Mouse (Mus musculus): Measurements from ENCODE around the gene Clptm1. TPM values are rescaled to one million over a fixed set of nuclear protein-coding genes. Genes with fewer than 3 reads are reported as not detected.
"Not testable (repeated sequence)": the region's sequence is repeated elsewhere in the genome, so short reads cannot be mapped to it uniquely, and the experiment has no call there.

Gene Clptm1
- total RNA-seq, 2 experiments from 2014 or later, result 105 to 115 TPM

- intact Hi-C loops (cut with DNase I), result no loop called here
- peak; percentile 87 for DNase-seq
Measured at GRCm38 (mm10) chr7:19693421-19693820, 28.6 kb upstream of the Clptm1 start.

GRCm38 (mm10) chr7:19691873-19692865, 27.3 kb upstream of the Clptm1 start, which contains the start of gene Apoc1:
Gene Apoc1 (minus strand): TSS chr7:19692660.
- no peak for DNase-seq
- intact Hi-C loops (cut with DNase I), result no loop called here

- intact Hi-C loops (cut with DNase I), result no loop called here
- DNase-seq, result no peak
Measured at GRCm38 (mm10) chr7:19691434-19691833, 26.6 kb upstream of the Clptm1 start.

- intact Hi-C loops (cut with DNase I), result no loop called here
- no peak for DNase-seq
Measured at GRCm38 (mm10) chr7:19690845-19691244, 26.0 kb upstream of the Clptm1 start.

GRCm38 (mm10) chr7:19688611-19689010, 23.8 kb upstream of the Clptm1 start:
- intact Hi-C loops (cut with DNase I), result no loop called here

GRCm38 (mm10) chr7:19688101-19688500, 23.3 kb upstream of the Clptm1 start:
- intact Hi-C loops (cut with DNase I), result no loop called here
- DNase-seq, result no peak

More at GRCm38 (mm10) chr7:19688611-19689010, 23.8 kb upstream of the Clptm1 start:
- DNase-seq, result no peak

GRCm38 (mm10) chr7:19686927-19687583, 22.2 kb upstream of the Clptm1 start:
- intact Hi-C loops (cut with DNase I); DNase-seq: not testable (repeated sequence)

GRCm38 (mm10) chr7:19686521-19686920, 21.7 kb upstream of the Clptm1 start:
- DNase-seq, result no peak

GRCm38 (mm10) chr7:19685374-19685773, 20.5 kb upstream of the Clptm1 start:
- intact Hi-C loops (cut with DNase I), result no loop called here
- no peak for DNase-seq

More at GRCm38 (mm10) chr7:19686521-19686920, 21.7 kb upstream of the Clptm1 start:
- intact Hi-C loops (cut with DNase I), result no loop called here

GRCm38 (mm10) chr7:19683771-19684201, 19.0 kb upstream of the Clptm1 start:
- intact Hi-C loops (cut with DNase I), result no loop called here
- DNase-seq, result no peak

- DNase-seq, result no peak
- intact Hi-C loops (cut with DNase I), result no loop called here
Measured at GRCm38 (mm10) chr7:19682979-19683378, 18.1 kb upstream of the Clptm1 start.

- no peak for DNase-seq
- intact Hi-C loops (cut with DNase I), result no loop called here
Measured at GRCm38 (mm10) chr7:19681202-19681694, 16.4 kb upstream of the Clptm1 start, which contains the start of the genes Gm44805 and Apoc4. Gene Gm44805 (minus strand): TSS chr7:19681423. Gene Apoc4 (minus strand): TSS chr7:19681479.

- DNase-seq, result no peak
- intact Hi-C loops (cut with DNase I), result no loop called here
Measured at GRCm38 (mm10) chr7:19680702-19681101, 15.9 kb upstream of the Clptm1 start.

GRCm38 (mm10) chr7:19678901-19679300, 14.1 kb upstream of the Clptm1 start:
- no peak for DNase-seq

GRCm38 (mm10) chr7:19677872-19678271, 13.0 kb upstream of the Clptm1 start, which contains the start of gene Apoc2:
Gene Apoc2 (minus strand): TSS chr7:19677941.
- no peak for DNase-seq
- intact Hi-C loops (cut with DNase I), result no loop called here

More at GRCm38 (mm10) chr7:19678901-19679300, 14.1 kb upstream of the Clptm1 start:
- intact Hi-C loops (cut with DNase I), result no loop called here

GRCm38 (mm10) chr7:19676662-19677061, 11.8 kb upstream of the Clptm1 start:
- DNase-seq, result no peak
- intact Hi-C loops (cut with DNase I), result no loop called here

GRCm38 (mm10) chr7:19675824-19676223, 11.0 kb upstream of the Clptm1 start:
- intact Hi-C loops (cut with DNase I), result no loop called here
- no peak for DNase-seq

- intact Hi-C loops (cut with DNase I), result no loop called here
- no peak for DNase-seq
Measured at GRCm38 (mm10) chr7:19673083-19673699, 8.4 kb upstream of the Clptm1 start.

- intact Hi-C loops (cut with DNase I), result no loop called here
- no peak for DNase-seq
Measured at GRCm38 (mm10) chr7:19671511-19671910, 6.7 kb upstream of the Clptm1 start.

GRCm38 (mm10) chr7:19668947-19669721, 4.3 kb upstream of the Clptm1 start:
- intact Hi-C loops (cut with DNase I), result no loop called here
- DNase-seq, result peak; percentile 94
